Mouse (Mus musculus) heart, postnatal 14 days (tissue): ENCODE results near the gene Fam50b. TPM values are rescaled to one million over a fixed set of nuclear protein-coding genes. Genes with fewer than 3 reads are reported as not detected.

Experiments used
- DNase-seq, 2 experiments: peaks; one replicate each; pipeline ENCODE4 v3.0.0; 2021 to 2022
- intact Hi-C: fragments of 180-260 bp; cut with DNase I; formaldehyde crosslinking; loops from one replicate; pipeline ENCODE4 v1.15.1; 2025
- long read RNA-seq, 2 experiments: library from polyadenylated mRNA; stranded (forward); transcript quantifications; one replicate each; pipeline ENCODE4 v2.0.0; 2021
- total RNA-seq, 2 experiments: library from RNA; stranded (reverse); gene quantifications; 2 replicates each; pipeline ENCODE4 v1.2.3; 2021

The Fam50b gene
- total RNA-seq = not detected
- long read RNA-seq, experiment 1 = 0 reads
- long read RNA-seq, experiment 2 = 0 reads

- DNase-seq = no peak
- intact Hi-C loops = no loop called here
Observed at GRCm38 (mm10) chr13:34734686-34735085, at the start of gene Fam50b. Gene Fam50b, plus strand, starts transcription at chr13:34734850.

- intact Hi-C loops = no loop called here
- no peak for DNase-seq
Observed at GRCm38 (mm10) chr13:34685008-34685765, 49.5 kb upstream of the Fam50b start.

GRCm38 (mm10) chr13:34691049-34691448 lies 43.6 kb upstream of the Fam50b start:
- intact Hi-C loops = no loop called here

GRCm38 (mm10) chr13:34693111-34693510 lies 41.5 kb upstream of the Fam50b start:
- no peak for DNase-seq
- intact Hi-C loops = no loop called here

More at GRCm38 (mm10) chr13:34691049-34691448, 43.6 kb upstream of the Fam50b start:
- DNase-seq = no peak

- DNase-seq = no peak
- intact Hi-C loops = no loop called here
Observed at GRCm38 (mm10) chr13:34696734-34697332, 37.8 kb upstream of the Fam50b start.

- intact Hi-C loops = no loop called here
- DNase-seq = no peak
Observed at GRCm38 (mm10) chr13:34700091-34700490, 34.6 kb upstream of the Fam50b start.

GRCm38 (mm10) chr13:34700630-34701029 lies 34.0 kb upstream of the Fam50b start:
- no peak for DNase-seq
- intact Hi-C loops = no loop called here

GRCm38 (mm10) chr13:34703301-34703700 lies 31.3 kb upstream of the Fam50b start:
- intact Hi-C loops = no loop called here

GRCm38 (mm10) chr13:34703795-34704194 lies 30.9 kb upstream of the Fam50b start:
- DNase-seq = no peak
- intact Hi-C loops = no loop called here

More at GRCm38 (mm10) chr13:34703301-34703700, 31.3 kb upstream of the Fam50b start:
- DNase-seq = no peak

- no peak for DNase-seq
- intact Hi-C loops = loop anchor here (5.0 kb wide), 1 partner anchor 87 kb away; no protein-coding TSS in a partner anchor
Observed at GRCm38 (mm10) chr13:34704835-34705234, 29.8 kb upstream of the Fam50b start.

GRCm38 (mm10) chr13:34708955-34709354 lies 25.7 kb upstream of the Fam50b start:
- intact Hi-C loops = loop anchor here (2.0 to 5.0 kb wide), 2 partner anchors 56 to 83 kb away; partner anchors contain the start of gene Pxdc1
- peak; percentile 89 to 93 for DNase-seq

GRCm38 (mm10) chr13:34709566-34709965 lies 25.1 kb upstream of the Fam50b start:
- DNase-seq = no peak
- intact Hi-C loops = loop anchor here (2.0 to 5.0 kb wide), 2 partner anchors 57 to 83 kb away; partner anchors contain the start of gene Pxdc1

- intact Hi-C loops = no loop called here
- DNase-seq = no peak
Observed at GRCm38 (mm10) chr13:34711410-34711809, 23.2 kb upstream of the Fam50b start.

- intact Hi-C loops = no loop called here
- DNase-seq = no peak
Observed at GRCm38 (mm10) chr13:34712881-34713280, 21.8 kb upstream of the Fam50b start.

- DNase-seq = peak; percentile 33 to 36
- intact Hi-C loops = no loop called here
Observed at GRCm38 (mm10) chr13:34715437-34715838, 19.2 kb upstream of the Fam50b start.

GRCm38 (mm10) chr13:34724831-34725592 lies 9.6 kb upstream of the Fam50b start:
- intact Hi-C loops = loop anchor here (5.0 to 10.0 kb wide), 2 partner anchors 73 to 140 kb away; partner anchors contain the start of gene Pxdc1
- DNase-seq = no peak

GRCm38 (mm10) chr13:34725800-34726476 lies 8.7 kb upstream of the Fam50b start:
- intact Hi-C loops = loop anchor here (5.0 to 10.0 kb wide), 2 partner anchors 74 to 139 kb away; partner anchors contain the start of gene Pxdc1
- peak; percentile 73 to 81 for DNase-seq

GRCm38 (mm10) chr13:34726477-34726805 lies 8.2 kb upstream of the Fam50b start:
- intact Hi-C loops = loop anchor here (5.0 to 10.0 kb wide), 2 partner anchors 74 to 138 kb away; partner anchors contain the start of gene Pxdc1
- no peak for DNase-seq

- intact Hi-C loops = loop anchor here (5.0 to 10.0 kb wide), 2 partner anchors 75 to 138 kb away; partner anchors contain the start of gene Pxdc1
Observed at GRCm38 (mm10) chr13:34727060-34727459, 7.6 kb upstream of the Fam50b start.

GRCm38 (mm10) chr13:34731551-34731950 lies 3.1 kb upstream of the Fam50b start:
- DNase-seq = no peak
- intact Hi-C loops = no loop called here

More at GRCm38 (mm10) chr13:34727060-34727459, 7.6 kb upstream of the Fam50b start:
- DNase-seq = no peak
